Mouse (Mus musculus): ENCODE measurements around the gene Becn1.

GRCm38 (mm10) chr11:101347083-101347775 lies 45.1 kb upstream of the Becn1 start:
- TF ChIP-seq CTCF (IDR thresholded peaks at IDR 0.05; ENCODE audit: borderline replicate concordance, extremely low read depth, insufficient read depth, insufficient read length) = no peak
- no peak for TF ChIP-seq POLR2A (IDR thresholded peaks at IDR 0.05; ENCODE audit: borderline replicate concordance, extremely low read depth, insufficient read depth, insufficient read length, poor library complexity, severe bottlenecking)

Data from brain, embryonic 14.5 days (tissue).